Mouse (Mus musculus): ENCODE measurements around the gene Galnt12. TPM values are rescaled to one million over a fixed set of nuclear protein-coding genes. Genes with fewer than 3 reads are reported as not detected.
"Not testable (repeated sequence)": the region's sequence is repeated elsewhere in the genome, so short reads cannot be mapped to it uniquely, and the experiment has no call there.

Gene Galnt12
- polyA plus RNA-seq, 1 experiment from 2014 or later = 16.6 TPM

GRCm38 (mm10) chr4:47055170-47055569 is 36.5 kb upstream of the Galnt12 start:
- H3K36me3 ChIP-seq (ENCODE audit: control insufficient read depth, insufficient read depth, low read length); H3K9me3 ChIP-seq (ENCODE audit: control insufficient read depth, low read length); DNase-seq (ENCODE audit: low spot score); H3K4me3 ChIP-seq (ENCODE audit: low read depth, low read length); H3K27me3 ChIP-seq (replicated peaks; ENCODE audit: control insufficient read depth, insufficient read depth, low read length); H3K4me2 ChIP-seq (ENCODE audit: low read length); H3K27ac ChIP-seq (ENCODE audit: low read depth); H3K9ac ChIP-seq (ENCODE audit: low read length); ATAC-seq (replicated peaks; ENCODE audit: low FRiP score, low TSS enrichment, low read depth); H3K4me1 ChIP-seq (replicated peaks; ENCODE audit: control insufficient read depth, insufficient read depth, low read length): not testable (repeated sequence)
- 87% methylated on average over 9 of the region's 9 CpGs for WGBS

- WGBS = 97% methylated on average over 6 of the region's 6 CpGs
- H3K27ac ChIP-seq (ENCODE audit: low read depth) = no peak overlapping the region
- no peaks in the 10 kb centered on the region for H3K9me3 ChIP-seq (ENCODE audit: control insufficient read depth, low read length)
- H3K9ac ChIP-seq (ENCODE audit: low read length) = no peak overlapping the region
- ATAC-seq (replicated peaks; ENCODE audit: low FRiP score, low TSS enrichment, low read depth) (no peak), DNase-seq (ENCODE audit: low spot score) (no peak)
- no peaks in the 10 kb centered on the region; the same call in none of the 2 replicates for H3K27me3 ChIP-seq (replicated peaks; ENCODE audit: control insufficient read depth, insufficient read depth, low read length)
- no peaks in the 10 kb centered on the region for H3K36me3 ChIP-seq (ENCODE audit: control insufficient read depth, insufficient read depth, low read length)
- H3K4me3 ChIP-seq (ENCODE audit: low read depth, low read length) = no peak overlapping the region
- 0 out of 2 replicates have a peak, but pooled peaks cover 4% of the 10 kb centered on the region for H3K4me1 ChIP-seq (replicated peaks; ENCODE audit: control insufficient read depth, insufficient read depth, low read length)
- H3K4me2 ChIP-seq (ENCODE audit: low read length) = no peak overlapping the region; the same call in 1 of the 2 replicates
Measured at GRCm38 (mm10) chr4:47055570-47056080, 36.1 kb upstream of the Galnt12 start.

- H3K9ac ChIP-seq (ENCODE audit: low read length) = peak within 1 kb of the TSS; percentile 70
- peak within 1 kb of the TSS; percentile 61 for H3K4me3 ChIP-seq (ENCODE audit: low read depth, low read length)
- H3K27ac ChIP-seq (ENCODE audit: low read depth) = no peak within 1 kb of the TSS
- ATAC-seq (replicated peaks; ENCODE audit: low FRiP score, low TSS enrichment, low read depth) (peak; percentile 91), DNase-seq (ENCODE audit: low spot score) (peak; percentile 88)
- H3K36me3 ChIP-seq (ENCODE audit: control insufficient read depth, insufficient read depth, low read length) = no peaks in the 10 kb centered on the region
- peak within 1 kb of the TSS; percentile 76 for H3K4me2 ChIP-seq (ENCODE audit: low read length)
- under 1% methylated on average over 77 of the region's 86 CpGs for WGBS
- no peaks in the 10 kb centered on the region for H3K4me1 ChIP-seq (replicated peaks; ENCODE audit: control insufficient read depth, insufficient read depth, low read length)
- H3K27me3 ChIP-seq (replicated peaks; ENCODE audit: control insufficient read depth, insufficient read depth, low read length) = no peaks in the 10 kb centered on the region; the same call in none of the 2 replicates
- H3K9me3 ChIP-seq (ENCODE audit: control insufficient read depth, low read length) = no peaks in the 10 kb centered on the region
Measured at GRCm38 (mm10) chr4:47056791-47057509, 34.8 kb upstream of the Galnt12 start, which contains the start of gene Anks6. Anks6 (minus strand) TSS chr4:47057427.

GRCm38 (mm10) chr4:47057510-47058325 is 34.0 kb upstream of the Galnt12 start:
- H3K4me1 ChIP-seq (replicated peaks; ENCODE audit: control insufficient read depth, insufficient read depth, low read length) = no peaks in the 10 kb centered on the region
- H3K4me3 ChIP-seq (ENCODE audit: low read depth, low read length) = peak overlapping the region; percentile 61
- WGBS = 26% methylated on average over 25 of the region's 25 CpGs
- no peaks in the 10 kb centered on the region for H3K9me3 ChIP-seq (ENCODE audit: control insufficient read depth, low read length)
- H3K4me2 ChIP-seq (ENCODE audit: low read length) = peak overlapping the region; percentile 76
- DNase-seq (ENCODE audit: low spot score) (peak; percentile 73), ATAC-seq (replicated peaks; ENCODE audit: low FRiP score, low TSS enrichment, low read depth) (peak; percentile 33)
- H3K27ac ChIP-seq (ENCODE audit: low read depth) = no peak overlapping the region
- H3K27me3 ChIP-seq (replicated peaks; ENCODE audit: control insufficient read depth, insufficient read depth, low read length) = no peaks in the 10 kb centered on the region; the same call in none of the 2 replicates
- H3K36me3 ChIP-seq (ENCODE audit: control insufficient read depth, insufficient read depth, low read length) = no peaks in the 10 kb centered on the region
- peak overlapping the region; percentile 70 for H3K9ac ChIP-seq (ENCODE audit: low read length)

GRCm38 (mm10) chr4:47060900-47061299 is 30.8 kb upstream of the Galnt12 start:
- Histone ChIP-seq H3K36me3 (ENCODE audit: control insufficient read depth, insufficient read depth, low read length) (no peaks in the 10 kb centered on the region), H3K9me3 (ENCODE audit: control insufficient read depth, low read length) (no peaks in the 10 kb centered on the region), H3K27ac (ENCODE audit: low read depth) (no peak overlapping the region), H3K9ac (ENCODE audit: low read length) (no peak overlapping the region), H3K27me3 (replicated peaks; ENCODE audit: control insufficient read depth, insufficient read depth, low read length) (no peaks in the 10 kb centered on the region; the same call in 1 of the 2 replicates), H3K4me3 (ENCODE audit: low read depth, low read length) (no peak overlapping the region), H3K4me2 (ENCODE audit: low read length) (no peak overlapping the region), H3K4me1 (replicated peaks; ENCODE audit: control insufficient read depth, insufficient read depth, low read length) (no peaks in the 10 kb centered on the region)
- no peak for DNase-seq (ENCODE audit: low spot score)
- 8% methylated on average over 1 of the region's 1 CpGs for WGBS
- no peak for ATAC-seq (replicated peaks; ENCODE audit: low FRiP score, low TSS enrichment, low read depth)

- H3K36me3 ChIP-seq (ENCODE audit: control insufficient read depth, insufficient read depth, low read length) = no peaks in the 10 kb centered on the region
- DNase-seq (ENCODE audit: low spot score) = peak; percentile 55
- no peak overlapping the region for H3K4me3 ChIP-seq (ENCODE audit: low read depth, low read length)
- no peak overlapping the region for H3K4me2 ChIP-seq (ENCODE audit: low read length)
- H3K27me3 ChIP-seq (replicated peaks; ENCODE audit: control insufficient read depth, insufficient read depth, low read length) = no peaks in the 10 kb centered on the region
- H3K27ac ChIP-seq (ENCODE audit: low read depth) = no peak overlapping the region
- H3K9ac ChIP-seq (ENCODE audit: low read length) = no peak overlapping the region
- H3K9me3 ChIP-seq (ENCODE audit: control insufficient read depth, low read length) = no peaks in the 10 kb centered on the region
- ATAC-seq (replicated peaks; ENCODE audit: low FRiP score, low TSS enrichment, low read depth) = peak; percentile 87
- no peaks in the 10 kb centered on the region for H3K4me1 ChIP-seq (replicated peaks; ENCODE audit: control insufficient read depth, insufficient read depth, low read length)
- WGBS = 28% methylated on average over 2 of the region's 2 CpGs
Measured at GRCm38 (mm10) chr4:47075054-47075453, 16.7 kb upstream of the Galnt12 start.

GRCm38 (mm10) chr4:47079997-47080646 is 11.6 kb upstream of the Galnt12 start:
- ATAC-seq (replicated peaks; ENCODE audit: low FRiP score, low TSS enrichment, low read depth) (no peak), DNase-seq (ENCODE audit: low spot score) (no peak)
- no peak overlapping the region for H3K27ac ChIP-seq (ENCODE audit: low read depth)
- H3K4me1 ChIP-seq (replicated peaks; ENCODE audit: control insufficient read depth, insufficient read depth, low read length) = no peaks in the 10 kb centered on the region
- no peak overlapping the region for H3K4me3 ChIP-seq (ENCODE audit: low read depth, low read length)
- H3K36me3 ChIP-seq (ENCODE audit: control insufficient read depth, insufficient read depth, low read length) = no peaks in the 10 kb centered on the region
- no peak overlapping the region for H3K9ac ChIP-seq (ENCODE audit: low read length)
- no peak overlapping the region for H3K4me2 ChIP-seq (ENCODE audit: low read length)
- 89% methylated on average over 17 of the region's 17 CpGs for WGBS
- no peaks in the 10 kb centered on the region for H3K9me3 ChIP-seq (ENCODE audit: control insufficient read depth, low read length)
- H3K27me3 ChIP-seq (replicated peaks; ENCODE audit: control insufficient read depth, insufficient read depth, low read length) = no peaks in the 10 kb centered on the region

- WGBS = 90% methylated on average over 4 of the region's 4 CpGs
- no peak overlapping the region for H3K4me2 ChIP-seq (ENCODE audit: low read length)
- H3K9me3 ChIP-seq (ENCODE audit: control insufficient read depth, low read length) = no peaks in the 10 kb centered on the region
- H3K9ac ChIP-seq (ENCODE audit: low read length) = no peak overlapping the region
- no peak overlapping the region for H3K27ac ChIP-seq (ENCODE audit: low read depth)
- no peak for DNase-seq (ENCODE audit: low spot score)
- no peaks in the 10 kb centered on the region for H3K36me3 ChIP-seq (ENCODE audit: control insufficient read depth, insufficient read depth, low read length)
- H3K4me3 ChIP-seq (ENCODE audit: low read depth, low read length) = no peak overlapping the region
- no peaks in the 10 kb centered on the region for H3K27me3 ChIP-seq (replicated peaks; ENCODE audit: control insufficient read depth, insufficient read depth, low read length)
- no peaks in the 10 kb centered on the region for H3K4me1 ChIP-seq (replicated peaks; ENCODE audit: control insufficient read depth, insufficient read depth, low read length)
- ATAC-seq (replicated peaks; ENCODE audit: low FRiP score, low TSS enrichment, low read depth) = no peak
Measured at GRCm38 (mm10) chr4:47080647-47081010, 11.1 kb upstream of the Galnt12 start.
